Mouse (Mus musculus) heart, adult 2 months (tissue): ENCODE data around the gene Ddx3x.

Experiments used
- CTCF ChIP-seq: fragments of 200-600 bp; IDR thresholded peaks from 2 replicates; pipeline ENCODE4 v1.8.1; 2022; ENCODE audit warnings: antibody characterized with exemption, mild to moderate bottlenecking, moderate library complexity
- EP300 ChIP-seq: fragments of 200-500 bp; IDR thresholded peaks from 2 replicates; pipeline ENCODE4 v1.6.1; 2011; ENCODE audit warnings: low read depth, low read length, control low read depth; ENCODE audit not compliant: insufficient read depth
- POLR2A ChIP-seq: fragments of 200-500 bp; IDR thresholded peaks from 2 replicates; pipeline ENCODE4 v1.6.1; 2011; ENCODE audit warnings: mild to moderate bottlenecking, low read depth, low read length, control low read depth; ENCODE audit not compliant: insufficient read depth

DNA sequence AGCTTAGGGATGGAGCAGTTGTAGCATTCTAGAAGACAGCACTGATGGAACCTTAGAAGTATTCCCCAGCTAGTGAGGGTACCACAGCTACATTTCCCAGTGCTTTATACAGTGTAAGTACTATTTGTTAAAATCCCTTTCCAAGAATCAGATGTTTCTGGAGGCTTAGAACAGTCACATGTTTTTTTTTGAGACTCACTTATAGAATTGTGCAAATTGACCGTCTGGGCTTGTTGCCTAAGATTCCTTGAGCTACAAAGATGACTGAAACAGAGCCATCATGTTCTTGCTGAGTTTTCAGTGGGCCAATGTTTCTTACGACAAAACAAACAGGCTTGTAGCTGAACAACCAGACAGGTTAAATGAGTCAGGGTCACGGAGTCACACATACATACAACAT lies 26.5 kb upstream of the Ddx3x start:
- no peak for TF ChIP-seq CTCF
- TF ChIP-seq POLR2A, result no peak
- TF ChIP-seq EP300, result no peak
